Mouse (Mus musculus): ENCODE data around the gene Fam208b.
A peak's percentile ranks its signal among the peaks of the same experiment; 100 is the strongest.

Gene Fam208b

DNA sequence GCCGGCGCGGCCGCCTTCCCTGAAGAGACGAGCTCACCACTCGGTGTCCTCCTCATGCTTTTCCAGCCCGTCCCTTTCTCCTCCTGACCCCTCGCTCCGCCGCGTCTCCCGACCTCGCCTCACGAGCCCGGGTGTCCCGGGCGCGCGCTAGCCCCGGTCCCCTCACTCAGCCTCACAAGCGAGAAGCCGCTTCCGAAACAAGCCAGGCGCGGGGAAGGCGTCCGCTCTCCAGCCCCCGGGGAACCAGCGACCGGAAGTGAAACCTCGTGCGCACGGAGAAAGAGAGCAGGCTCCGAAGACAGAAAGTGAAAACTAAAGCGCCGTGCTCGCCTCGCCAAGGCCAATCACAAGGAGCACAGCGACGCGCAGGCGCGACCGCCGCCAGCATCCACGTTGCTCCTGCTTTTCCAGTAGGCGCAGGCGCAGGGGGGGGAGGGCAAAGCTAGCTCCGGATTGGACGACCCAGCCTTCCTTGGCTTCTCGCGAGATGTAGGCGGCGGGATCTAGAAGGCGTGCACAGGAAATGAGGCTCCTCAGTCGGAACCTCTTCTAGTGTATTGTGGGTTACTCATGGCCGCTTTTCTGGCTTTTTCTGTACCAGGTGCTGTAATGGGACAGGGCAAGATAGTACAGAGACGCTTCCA lies at the start of gene Fam208b:
Gene Fam208b (minus strand): TSS at position 314 of the 644 bp plus-strand sequence.
- DNase-seq (ENCODE audit: low spot score in 2 of 2), result peak; percentile 96 to 98

DNA sequence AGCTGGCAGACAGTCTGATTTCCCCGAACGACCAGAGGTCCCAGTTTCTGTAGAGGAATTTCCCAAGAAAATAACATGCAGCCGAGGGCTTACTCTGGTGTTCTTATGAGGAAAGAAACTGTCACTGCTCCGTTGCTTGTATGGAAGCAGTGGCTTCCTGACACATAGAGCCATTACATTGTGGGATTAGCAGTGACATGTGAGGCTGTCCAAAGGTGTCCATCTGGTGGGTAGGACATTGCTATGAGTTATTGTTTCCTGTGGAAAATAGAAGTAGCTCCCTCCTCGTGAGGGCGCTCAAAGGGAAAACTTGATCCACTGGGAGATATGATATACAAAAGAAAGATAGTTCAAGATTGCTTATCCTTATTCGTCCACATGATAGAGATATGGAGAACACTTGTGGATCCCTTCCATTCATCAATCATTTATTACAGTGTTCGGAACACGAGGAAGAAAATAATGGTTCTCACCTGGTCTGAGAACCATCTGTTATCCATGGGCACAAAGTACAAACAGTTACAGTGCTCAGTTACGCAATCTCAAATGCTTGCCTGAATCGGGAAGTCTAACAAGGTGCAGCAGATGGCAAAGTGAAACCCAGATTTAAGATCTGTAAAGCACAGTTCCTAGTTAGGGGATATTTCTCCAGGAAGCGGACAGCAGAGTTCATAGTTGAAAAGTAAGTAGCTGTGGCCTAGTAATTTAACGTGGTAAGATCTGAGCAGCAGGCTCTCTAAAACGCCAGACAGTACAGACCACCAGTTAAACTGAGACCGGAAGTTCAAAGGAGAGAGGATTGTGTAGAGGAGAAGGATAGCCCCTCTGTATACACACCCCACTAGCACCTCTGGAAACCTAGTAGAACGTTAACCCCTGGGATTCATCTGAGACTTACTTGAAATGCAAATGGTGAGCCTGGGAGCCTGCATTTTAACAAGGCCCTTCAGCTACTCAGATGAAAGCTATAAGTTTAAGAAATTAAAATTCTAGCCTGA lies 48.6 kb upstream of the Fam208b start:
- DNase-seq (ENCODE audit: low spot score in 2 of 2), result no peak

DNA sequence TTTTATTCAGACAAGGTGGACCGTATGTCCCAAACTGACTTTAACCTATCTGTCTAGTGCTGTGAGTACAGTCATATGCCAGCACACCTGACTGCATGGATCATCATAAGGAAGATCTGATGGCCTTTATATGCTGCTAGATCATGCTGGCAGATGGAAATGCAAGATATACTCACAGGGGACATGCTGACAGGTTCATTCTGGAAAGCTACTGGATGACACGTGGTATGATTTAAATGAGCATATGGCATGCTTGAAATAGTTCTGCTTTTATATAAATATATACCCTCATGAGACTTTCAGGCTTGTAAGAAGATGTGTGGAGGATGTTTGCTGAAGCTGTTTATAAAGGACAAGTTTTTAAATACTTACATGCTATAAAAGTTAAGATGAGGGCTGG lies 43.5 kb upstream of the Fam208b start:
- no peak for DNase-seq (ENCODE audit: low spot score in 2 of 2)

- no peak for DNase-seq (ENCODE audit: low spot score in 2 of 2)
Observed at GRCm38 (mm10) chr13:3650569-3650968, 39.7 kb upstream of the Fam208b start.

- DNase-seq (ENCODE audit: low spot score in 2 of 2), result no peak
Observed at GRCm38 (mm10) chr13:3646566-3646965, 35.7 kb upstream of the Fam208b start.

DNA sequence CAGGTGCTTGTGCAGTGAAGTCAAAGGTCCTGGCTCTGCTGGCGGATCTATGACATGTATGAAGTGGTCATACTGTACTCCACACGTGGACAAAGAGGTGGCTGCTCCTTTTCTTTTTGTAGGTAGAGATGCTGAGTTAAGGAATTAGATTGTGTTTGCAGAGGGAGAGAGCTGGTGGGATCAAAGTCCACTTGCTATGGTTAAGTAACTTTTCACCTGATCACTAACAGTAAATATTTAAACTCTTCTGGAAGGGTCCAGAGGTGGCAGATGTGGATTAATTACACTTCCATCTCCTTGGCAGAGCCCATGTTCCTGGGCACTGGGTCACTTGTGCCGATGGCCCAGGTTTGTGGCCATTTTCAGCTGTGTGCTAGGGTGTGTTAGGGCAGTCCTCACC lies 35.0 kb upstream of the Fam208b start:
- no peak for DNase-seq (ENCODE audit: low spot score in 2 of 2)

GRCm38 (mm10) chr13:3644871-3645270 lies 34.0 kb upstream of the Fam208b start:
- peak; percentile 21 to 26 for DNase-seq (ENCODE audit: low spot score in 2 of 2)

GRCm38 (mm10) chr13:3642538-3642937 lies 31.6 kb upstream of the Fam208b start:
- DNase-seq (ENCODE audit: low spot score in 2 of 2), result no peak

DNA sequence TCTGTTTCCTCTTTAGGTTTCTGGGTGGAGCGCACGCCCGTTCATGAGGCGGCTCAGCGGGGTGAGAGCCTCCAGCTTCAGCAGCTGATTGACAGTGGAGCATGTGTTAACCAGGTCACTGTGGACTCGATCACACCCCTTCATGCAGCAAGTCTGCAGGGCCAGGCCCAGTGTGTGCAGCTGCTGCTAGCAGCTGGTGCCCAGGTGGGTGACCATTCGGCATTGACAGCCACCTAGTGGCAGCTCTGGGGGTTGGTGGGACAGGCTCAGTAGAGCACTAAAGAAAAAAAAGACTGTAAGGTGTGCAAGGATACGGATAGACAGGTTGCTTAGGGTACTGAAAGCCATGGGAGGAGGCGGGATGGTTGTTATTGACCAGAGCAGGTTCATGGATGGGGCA lies 31.1 kb upstream of the Fam208b start:
- peak; percentile 28 to 31 for DNase-seq (ENCODE audit: low spot score in 2 of 2)

- peak; percentile 46 to 51 for DNase-seq (ENCODE audit: low spot score in 2 of 2)
Observed at GRCm38 (mm10) chr13:3636797-3637196, 25.9 kb upstream of the Fam208b start.

- no peak for DNase-seq (ENCODE audit: low spot score in 2 of 2)
Observed at GRCm38 (mm10) chr13:3635076-3635475, 24.2 kb upstream of the Fam208b start.

DNA sequence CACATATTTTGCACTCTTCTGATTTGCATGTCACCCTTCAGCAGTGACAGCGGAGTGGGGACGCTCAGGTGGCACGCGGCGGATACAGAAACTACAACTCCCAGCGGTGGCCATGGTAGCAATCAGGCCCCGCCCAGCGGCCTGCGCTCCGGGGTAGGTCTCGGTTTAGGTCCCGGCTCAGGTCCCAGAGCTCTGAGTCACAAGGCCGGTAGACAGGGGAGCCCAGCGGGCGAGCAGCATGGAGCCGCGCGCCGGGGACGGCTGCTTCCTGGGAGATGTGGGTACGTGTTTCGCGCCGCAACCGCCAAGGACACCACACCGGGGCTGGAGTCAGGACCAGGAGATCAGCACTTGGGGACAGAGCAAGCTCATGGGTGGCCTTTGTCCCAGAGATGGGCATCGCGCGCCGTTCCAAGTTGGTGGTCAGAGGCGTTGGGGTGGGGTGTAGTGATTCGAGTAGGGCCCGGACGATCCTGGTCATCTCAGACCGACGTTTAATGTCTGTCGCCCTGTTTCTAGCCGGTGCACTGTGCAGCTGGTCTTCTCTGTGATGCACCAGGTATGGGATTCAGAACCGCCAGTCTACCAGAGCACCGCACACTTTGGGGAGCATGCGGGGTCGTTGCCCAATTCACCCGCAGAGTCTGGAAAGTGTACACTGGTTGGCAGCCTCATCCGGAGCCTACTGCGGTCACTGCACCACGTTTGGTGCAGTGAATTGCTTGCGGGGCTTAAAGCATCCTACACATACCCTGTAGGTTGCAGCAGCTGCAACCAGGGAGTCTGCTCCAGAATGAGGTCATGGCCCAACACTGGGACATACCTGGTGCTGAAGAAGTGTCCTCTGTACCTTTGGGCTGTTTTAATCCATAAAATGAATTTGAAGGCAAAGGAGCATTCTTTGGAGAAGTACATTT lies 23.2 kb upstream of the Fam208b start, which contains the start of gene Asb13:
Gene Asb13 (plus strand): TSS at position 138 of the 917 bp plus-strand sequence.
- DNase-seq (ENCODE audit: low spot score in 2 of 2), result peak; percentile 72 to 88

DNA sequence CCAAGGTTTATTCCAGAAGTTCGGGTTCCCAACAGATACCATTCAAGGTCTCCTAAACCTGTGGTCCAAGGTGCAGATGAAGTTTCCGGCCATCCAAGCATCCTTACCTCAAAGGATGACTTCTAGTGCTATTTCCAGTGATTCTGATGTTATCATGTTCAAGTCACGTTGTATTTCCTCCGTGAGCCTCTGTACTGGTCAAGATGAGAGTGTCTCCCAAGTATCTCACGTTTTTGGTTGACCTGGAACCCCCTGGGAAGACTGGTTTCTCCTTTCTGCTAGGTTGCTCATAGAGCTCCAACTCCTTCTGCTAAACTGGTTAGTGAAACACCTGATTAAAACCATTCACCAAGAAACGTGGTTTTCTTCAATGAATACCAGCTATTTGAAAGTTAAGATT lies 22.2 kb upstream of the Fam208b start:
- no peak for DNase-seq (ENCODE audit: low spot score in 2 of 2)

- no peak for DNase-seq (ENCODE audit: low spot score in 2 of 2)
Observed at GRCm38 (mm10) chr13:3632551-3632950, 21.6 kb upstream of the Fam208b start.

- DNase-seq (ENCODE audit: low spot score in 2 of 2), result no peak
Observed at GRCm38 (mm10) chr13:3628102-3628501, 17.2 kb upstream of the Fam208b start.

- DNase-seq (ENCODE audit: low spot score in 2 of 2), result no peak
Observed at GRCm38 (mm10) chr13:3627139-3627538, 16.2 kb upstream of the Fam208b start.

DNA sequence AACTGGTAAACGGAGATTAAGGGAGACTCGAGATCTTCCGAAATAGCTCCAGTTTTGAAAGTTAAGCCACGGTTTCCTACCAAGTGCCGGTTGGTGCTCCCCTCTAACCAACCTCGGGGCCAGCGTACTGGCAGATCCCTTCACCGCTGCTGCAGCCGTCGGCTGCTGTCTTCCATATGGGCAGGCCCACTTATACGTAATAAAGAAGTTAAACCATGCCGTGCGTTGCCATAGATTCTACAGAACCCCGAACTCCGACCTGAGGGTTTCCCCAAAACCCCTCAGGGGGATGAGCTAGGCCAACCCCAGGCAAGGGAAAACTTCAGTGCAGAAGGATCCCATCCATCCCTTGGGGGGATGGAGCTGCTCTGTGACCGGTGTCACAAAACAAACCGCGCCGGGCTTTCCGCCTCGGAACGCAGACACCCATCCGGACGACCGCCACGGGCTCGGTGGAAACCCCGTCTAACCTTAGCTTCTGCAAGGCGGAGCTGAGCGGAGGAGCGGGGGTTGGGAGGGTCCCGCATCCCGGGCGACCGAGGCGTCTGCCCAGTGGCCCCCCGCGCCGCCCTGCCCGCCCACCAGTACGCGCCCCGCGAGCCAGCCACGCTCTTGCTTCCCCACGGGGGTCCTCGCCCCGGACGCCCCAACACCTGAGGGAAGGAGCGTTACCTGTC lies 652 bp downstream of the Fam208b start:
- DNase-seq (ENCODE audit: low spot score in 2 of 2), result peak; percentile 15 to 26

- no peak for DNase-seq (ENCODE audit: low spot score in 2 of 2)
Observed at GRCm38 (mm10) chr13:3609780-3610117, 1.2 kb downstream of the Fam208b start.

DNA sequence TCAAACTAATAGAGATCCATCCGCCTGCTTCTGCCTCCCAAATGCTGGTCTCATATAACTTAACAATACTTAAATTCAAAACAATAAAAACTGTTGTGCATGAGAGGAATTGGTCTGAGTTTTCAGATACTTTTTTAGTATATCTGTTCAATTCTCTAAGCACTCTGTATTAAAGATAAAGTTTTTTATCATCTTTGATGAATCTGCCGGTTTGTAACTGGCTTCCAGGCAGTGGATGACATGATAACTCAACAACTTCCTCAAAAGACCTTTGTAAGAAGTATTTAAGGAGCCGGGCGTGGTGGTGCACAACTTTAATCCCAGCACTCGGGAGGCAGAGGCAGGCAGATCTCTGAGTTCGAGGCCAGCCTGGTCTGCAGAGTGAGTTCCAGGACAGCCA lies 14.7 kb downstream of the Fam208b start:
- DNase-seq (ENCODE audit: low spot score in 2 of 2), result no peak

DNA sequence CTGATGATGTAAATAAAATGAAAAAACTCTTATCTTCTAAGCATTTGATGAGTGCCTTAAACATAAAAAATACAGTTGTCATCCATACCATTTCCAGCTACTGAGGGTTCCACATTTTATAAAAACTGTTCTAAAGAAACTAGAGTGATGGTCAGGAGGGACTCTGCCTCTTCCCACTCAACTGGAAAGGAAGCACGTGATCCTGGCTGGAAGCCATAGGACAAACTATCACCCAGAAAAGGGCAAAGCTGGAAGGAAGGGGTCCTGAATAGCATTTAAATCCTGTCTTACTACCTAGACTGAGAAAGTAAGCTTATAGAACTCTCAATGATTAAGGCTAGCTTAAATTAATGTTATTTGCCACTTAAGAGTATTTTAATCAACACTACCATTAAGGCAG lies 16.6 kb downstream of the Fam208b start:
- DNase-seq (ENCODE audit: low spot score in 2 of 2), result no peak

DNA sequence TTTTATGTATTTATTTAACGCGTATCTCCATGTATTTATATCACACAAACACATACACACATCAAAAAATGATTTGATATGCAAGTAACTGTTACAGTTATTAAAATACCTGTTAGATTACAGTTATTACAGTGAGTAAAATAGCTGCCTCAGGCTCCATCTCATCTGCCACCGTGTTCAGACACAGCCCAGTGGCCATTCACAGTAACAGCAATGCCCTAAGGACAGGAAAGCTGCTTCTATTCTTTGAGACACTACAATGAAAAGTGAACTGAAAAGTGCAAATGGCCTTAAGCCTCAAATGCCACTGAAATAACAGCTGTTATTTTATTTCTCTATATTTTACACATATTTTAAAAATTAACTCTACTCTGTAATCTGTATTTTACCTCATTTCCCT lies 20.1 kb downstream of the Fam208b start:
- no peak for DNase-seq (ENCODE audit: low spot score in 2 of 2)
